Mouse (Mus musculus) forebrain, embryonic 14.5 days (tissue): ENCODE data around the gene Ifit1bl1. TPM values are rescaled to one million over a fixed set of nuclear protein-coding genes. Genes with fewer than 3 reads are reported as not detected.

Experiments
- polyA plus RNA-seq: library from polyadenylated mRNA; unstranded; fragments of >200 nt; fragmentation: Nextera tagmentation; extraction: Ambion mirVana; gene quantifications from 2 replicates; pipeline ENCODE4 v1.2.1, GENCODE M21; 2014

The Ifit1bl1 gene
- polyA plus RNA-seq, 1 experiment from 2014 or later, result 0.33 TPM

Other genes starting within 250 kb of the Ifit1bl1 start
- gene Ch25h, start 126.8 kb downstream of the Ifit1bl1 start, polyA plus RNA-seq, result 0.24 and 0.31 TPM in 2 replicates
- 18.5 and 20.6 TPM in 2 replicates for gene Lipa, start 74.5 kb downstream of the Ifit1bl1 start, polyA plus RNA-seq
- gene Ifit2, start 51.3 kb downstream of the Ifit1bl1 start, polyA plus RNA-seq, result 8.3 and 8.4 TPM in 2 replicates
- 0.59 and 1.2 TPM in 2 replicates for gene Ifit3, start 18.4 kb downstream of the Ifit1bl1 start, polyA plus RNA-seq
- gene Ifit3b, start 6.0 kb upstream of the Ifit1bl1 start, polyA plus RNA-seq, result not detected in 2 replicates
- gene Ifit1bl2, start 38.8 kb upstream of the Ifit1bl1 start, polyA plus RNA-seq, result 0.10 and 0.41 TPM in 2 replicates
- 0.38 TPM in 1 of 2 replicates, not detected in the other for gene Ifit1, start 38.9 kb upstream of the Ifit1bl1 start, polyA plus RNA-seq
- gene Slc16a12, start 145.3 kb upstream of the Ifit1bl1 start, polyA plus RNA-seq, result 2.6 and 3.3 TPM in 2 replicates